Mouse (Mus musculus) G1E (cell line): ENCODE measurements at regions not wholly inside any gene's neighbourhood (a gene's known extent, or its start where the extent isn't known, plus 50 kb on each side); places are given as distances from the start of the nearest gene placed in this dataset.

Source experiments
- ATAC-seq: 2 replicates; pipeline ENCODE4 v1.8.0; 2016; ENCODE audit warnings: mild to moderate bottlenecking; ENCODE audit not compliant: insufficient number of reproducible peaks, poor library complexity, low FRiP score, severe bottlenecking; ENCODE audit errors: extremely low read depth
- DNase-seq: peaks from one replicate; pipeline ENCODE4 v3.0.0; 2012; ENCODE audit warnings: low spot score
- H3K27me3 ChIP-seq: 2 replicates; pipeline ENCODE4 v1.6.1; 2012; ENCODE audit warnings: mild to moderate bottlenecking, low read length, inconsistent platforms; ENCODE audit not compliant: insufficient read depth
- H3K36me3 ChIP-seq: replicated peaks from 2 replicates; pipeline ENCODE3; 2012; ENCODE audit warnings: mild to moderate bottlenecking, inconsistent platforms
- H3K4me1 ChIP-seq: 2 replicates; pipeline ENCODE4 v1.6.1; 2012; ENCODE audit warnings: low read depth, low read length, inconsistent platforms, mixed read lengths; ENCODE audit not compliant: insufficient read depth
- H3K4me3 ChIP-seq: 2 replicates; pipeline ENCODE4 v1.5.1; 2012; ENCODE audit warnings: low read depth, mild to moderate bottlenecking, inconsistent platforms, low read length, moderate library complexity, mixed read lengths
- H3K9me3 ChIP-seq: replicated peaks from 2 replicates; pipeline ENCODE4 v1.6.1; 2012; ENCODE audit warnings: inconsistent platforms
- CTCF ChIP-seq: IDR thresholded peaks from 2 replicates; pipeline ENCODE4 v1.5.1; 2012; ENCODE audit warnings: low read depth, low read length, inconsistent platforms, mixed read lengths
- GATA1 ChIP-seq: IDR thresholded peaks from 2 replicates; pipeline ENCODE4 v1.6.1; 2012; ENCODE audit warnings: borderline replicate concordance, low read length, inconsistent platforms, mixed read lengths
- GATA2 ChIP-seq: IDR thresholded peaks from 2 replicates; pipeline ENCODE4 v1.6.1; 2012; ENCODE audit warnings: low read depth, low read length, inconsistent platforms, borderline replicate concordance
- POLR2AphosphoS5 ChIP-seq: IDR thresholded peaks from 2 replicates; pipeline ENCODE4 v1.6.1; 2012; ENCODE audit warnings: low read depth, low read length, inconsistent platforms; ENCODE audit not compliant: insufficient replicate concordance
- TAL1 ChIP-seq: conservative IDR thresholded peaks from 2 replicates; pipeline ENCODE4 v1.6.1; 2012; ENCODE audit warnings: low read depth, low read length, inconsistent platforms, mixed read lengths

GRCm38 (mm10) chr1:88891041-88891440 is 179.2 kb upstream of the Sh3bp4 start:
- no peaks in the 10 kb centered on the region for H3K4me1 ChIP-seq
- H3K27me3 ChIP-seq, result no peaks in the 10 kb centered on the region
- TF ChIP-seq POLR2AphosphoS5 (no peak), GATA1 (no peak), CTCF (no peak), GATA2 (no peak), TAL1 (no peak)
- no peak for ATAC-seq
- peaks cover 60% of the 10 kb centered on the region for H3K9me3 ChIP-seq
- DNase-seq, result no peak
- H3K36me3 ChIP-seq, result no peaks in the 10 kb centered on the region
- no peak overlapping the region for H3K4me3 ChIP-seq

GRCm38 (mm10) chr1:88902426-88902825 is 167.8 kb upstream of the Sh3bp4 start:
- H3K4me1 ChIP-seq, result no peaks in the 10 kb centered on the region

GRCm38 (mm10) chr1:88907766-88908463 is 162.3 kb upstream of the Sh3bp4 start:
- no peak for TF ChIP-seq CTCF
- no peak for TF ChIP-seq POLR2AphosphoS5
- TF ChIP-seq GATA1, result no peak
- no peak for TF ChIP-seq GATA2
- TF ChIP-seq TAL1, result no peak
- Histone ChIP-seq H3K27me3 (no peaks in the 10 kb centered on the region), H3K4me1 (no peaks in the 10 kb centered on the region), H3K9me3 (peaks cover 76% of the 10 kb centered on the region), H3K36me3 (no peaks in the 10 kb centered on the region), H3K4me3 (no peak overlapping the region)
- no peak for DNase-seq
- no peak for ATAC-seq

More at GRCm38 (mm10) chr1:88902426-88902825, 167.8 kb upstream of the Sh3bp4 start:
- TF ChIP-seq TAL1 (no peak), GATA2 (no peak), CTCF (no peak), POLR2AphosphoS5 (no peak), GATA1 (no peak)
- no peaks in the 10 kb centered on the region for H3K36me3 ChIP-seq
- no peak for ATAC-seq
- no peaks in the 10 kb centered on the region for H3K27me3 ChIP-seq
- no peak for DNase-seq
- no peak overlapping the region for H3K4me3 ChIP-seq
- peaks cover 63% of the 10 kb centered on the region for H3K9me3 ChIP-seq

GRCm38 (mm10) chr1:88908683-88909082 is 161.5 kb upstream of the Sh3bp4 start:
- Histone ChIP-seq H3K36me3 (no peaks in the 10 kb centered on the region), H3K9me3 (peaks cover 74% of the 10 kb centered on the region), H3K27me3 (no peaks in the 10 kb centered on the region), H3K4me3 (no peak overlapping the region), H3K4me1 (no peaks in the 10 kb centered on the region)
- ATAC-seq (no peak), DNase-seq (no peak)
- TF ChIP-seq TAL1 (no peak), GATA1 (no peak), GATA2 (no peak), POLR2AphosphoS5 (no peak), CTCF (no peak)

GRCm38 (mm10) chr1:88909314-88909713 is 160.9 kb upstream of the Sh3bp4 start:
- Histone ChIP-seq H3K9me3 (peaks cover 68% of the 10 kb centered on the region), H3K4me1 (no peaks in the 10 kb centered on the region), H3K4me3 (no peak overlapping the region), H3K36me3 (no peaks in the 10 kb centered on the region), H3K27me3 (no peaks in the 10 kb centered on the region)
- no peak for DNase-seq
- no peak for TF ChIP-seq GATA1
- TF ChIP-seq POLR2AphosphoS5, result no peak
- no peak for TF ChIP-seq GATA2
- TF ChIP-seq TAL1, result no peak
- no peak for TF ChIP-seq CTCF
- ATAC-seq, result no peak

GRCm38 (mm10) chr1:88909864-88910573 is 160.2 kb upstream of the Sh3bp4 start:
- TF ChIP-seq GATA1 (no peak), POLR2AphosphoS5 (no peak), TAL1 (no peak), CTCF (no peak), GATA2 (no peak)
- peaks cover 65% of the 10 kb centered on the region for H3K9me3 ChIP-seq
- DNase-seq, result no peak
- no peaks in the 10 kb centered on the region for H3K36me3 ChIP-seq
- no peak overlapping the region for H3K4me3 ChIP-seq
- no peaks in the 10 kb centered on the region for H3K27me3 ChIP-seq
- ATAC-seq, result no peak
- no peaks in the 10 kb centered on the region for H3K4me1 ChIP-seq
